10 mouse cellular contexts compared by ENCODE assay signal in the genomic region with DNA sequence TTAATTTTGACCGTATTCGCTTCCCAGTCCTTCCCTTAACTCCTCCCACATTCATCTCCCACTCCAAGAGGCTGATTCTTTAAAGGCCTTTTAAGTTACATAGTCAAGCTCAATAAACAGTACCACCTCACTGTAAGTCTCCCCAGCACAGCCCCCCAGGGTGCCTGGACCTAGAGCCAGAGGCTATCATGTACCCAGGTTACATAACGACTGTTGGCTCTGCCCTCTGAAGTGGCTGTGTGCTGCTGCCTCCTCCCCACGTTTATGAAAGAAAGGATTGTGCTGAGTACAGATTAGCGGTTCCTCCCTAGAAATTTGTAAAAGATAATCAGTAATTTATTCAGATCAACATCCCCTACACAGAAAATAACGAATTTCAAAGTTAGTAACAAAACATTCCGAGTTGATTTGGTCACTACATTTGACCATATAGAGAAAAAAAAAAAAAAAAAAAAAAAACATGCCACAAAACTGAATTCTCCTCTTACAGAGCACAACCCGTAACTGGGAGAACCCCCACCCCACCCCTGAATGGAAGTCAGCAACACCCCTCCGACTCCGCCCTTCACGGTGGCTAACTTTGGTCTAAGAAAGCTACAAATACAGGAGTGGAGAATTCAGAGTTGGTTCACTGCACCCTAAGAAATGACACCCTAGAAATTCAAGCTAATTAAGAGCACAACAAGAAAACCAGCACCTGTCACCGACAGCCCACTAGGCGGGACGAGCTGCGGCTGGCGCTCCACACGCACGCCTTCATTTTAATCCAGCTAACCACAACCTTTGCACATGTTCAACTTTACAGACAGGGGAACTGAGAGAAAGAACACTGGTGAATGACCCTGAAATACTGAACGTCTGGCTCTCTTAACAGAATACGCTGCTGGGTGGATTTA. TPM values are rescaled to one million over a fixed set of nuclear protein-coding genes. Genes with fewer than 3 reads are reported as not detected.
A peak's percentile ranks its signal among the peaks of the same experiment; 100 is the strongest.
DNase-seq lines count a peak whose midpoint lies in the region; ATAC-seq lines count a peak whose summit lies in the region.
"Had no signal": no experiment of that assay in that cellular context is flagged by ENCODE, and none has a peak within 500 bp of the region (broad histone marks: within the 10 kb centered on the region; RNA-seq: fewer than 3 reads in every experiment).

No protein-coding gene starts in this region.

- peak; percentile 42 for DNase-seq in lung, postnatal 36 days
- DNase-seq in lung, postnatal 14 days = no peak
- DNase-seq in cerebellum, postnatal 14 days = peak; percentile 26 to 27
- DNase-seq in liver, embryonic 13.5 days = no peak
- DNase-seq in thymus, postnatal 14 days = peak; percentile 61
- no peak for DNase-seq in adrenal gland, adult 18-20 months (ENCODE audit: low spot score in 2 of 2)
- DNase-seq in ovary, postnatal 36 days (ENCODE audit: low spot score) = no peak
- DNase-seq in heart, postnatal 4 days = no peak
- DNase-seq: adrenal gland, postnatal 14 days had no signal

- H3K4me2 ChIP-seq in liver, embryonic 13.5 days = peak overlapping the region; percentile 23; the same call in 1 of the 2 replicates
- H3K4me2 ChIP-seq: midbrain, embryonic 12.5 days had no signal

- WGBS in liver, embryonic 13.5 days (ENCODE audit: insufficient replicate concordance) = 62% methylated on average over 20 of the region's 20 CpGs

- H3K4me3 ChIP-seq in liver, embryonic 13.5 days (replicated peaks) = no peak overlapping the region
- H3K4me3 ChIP-seq: midbrain, embryonic 12.5 days had no signal

- H3K27me3 ChIP-seq in liver, embryonic 13.5 days = no peaks in the 10 kb centered on the region
- H3K27me3 ChIP-seq: midbrain, embryonic 12.5 days had no signal

- H3K36me3 ChIP-seq in liver, embryonic 13.5 days = peaks cover 8% of the 10 kb centered on the region; the same call in 1 of the 2 replicates

- no peak overlapping the region for H3K9ac ChIP-seq in liver, embryonic 13.5 days
- H3K9ac ChIP-seq: midbrain, embryonic 12.5 days had no signal

- no peaks in the 10 kb centered on the region for H3K9me3 ChIP-seq in liver, embryonic 13.5 days (replicated peaks)
- H3K9me3 ChIP-seq: midbrain, embryonic 12.5 days had no signal

- peak overlapping the region; percentile 43 for H3K27ac ChIP-seq in liver, embryonic 13.5 days
- H3K27ac ChIP-seq: midbrain, embryonic 12.5 days had no signal

- H3K4me1 ChIP-seq in liver, embryonic 13.5 days (replicated peaks) = peaks cover 36% of the 10 kb centered on the region

- peak; percentile 77 for ATAC-seq in liver, embryonic 13.5 days (ENCODE audit: low read depth)

RNA-seq across cellular contexts. Expression of a gene that starts 47.0 kb away (rescaled TPM):
- polyA plus RNA-seq in liver, embryonic 13.5 days (2015; fragmentation: Nextera tagmentation; extraction: Ambion mirVana) = 44.2 and 44.5 TPM in 2 replicates
- 10 to 100 TPM; 28.9 to 32.8 TPM for total RNA-seq in adrenal gland, adult 18-20 months (2021)
- 10 to 100 TPM; 57.0 to 57.9 TPM for total RNA-seq in heart, postnatal 4 days (2021)

Comparison
In these comparisons a context has a peak if more than half of its experiments do, and no peak if none do; other contexts are left out.
1. DNase-seq: peak in lung, postnatal 36 days (single experiment), cerebellum, postnatal 14 days (2 of 2) and thymus, postnatal 14 days (single experiment); none in lung, postnatal 14 days (single experiment), liver, embryonic 13.5 days (single experiment), adrenal gland, adult 18-20 months (0 of 2), ovary, postnatal 36 days (single experiment) and heart, postnatal 4 days (single experiment).